Mouse (Mus musculus) urinary bladder, adult 18-20 months (tissue): ENCODE results near the gene Colq.

ENCODE experiments used
- DNase-seq, 2 experiments: peaks; one replicate each; pipeline ENCODE4 v3.0.0; 2022; ENCODE audit warnings: low spot score in 2 of 2, mixed read lengths in 2 of 2

Colq gene

DNA sequence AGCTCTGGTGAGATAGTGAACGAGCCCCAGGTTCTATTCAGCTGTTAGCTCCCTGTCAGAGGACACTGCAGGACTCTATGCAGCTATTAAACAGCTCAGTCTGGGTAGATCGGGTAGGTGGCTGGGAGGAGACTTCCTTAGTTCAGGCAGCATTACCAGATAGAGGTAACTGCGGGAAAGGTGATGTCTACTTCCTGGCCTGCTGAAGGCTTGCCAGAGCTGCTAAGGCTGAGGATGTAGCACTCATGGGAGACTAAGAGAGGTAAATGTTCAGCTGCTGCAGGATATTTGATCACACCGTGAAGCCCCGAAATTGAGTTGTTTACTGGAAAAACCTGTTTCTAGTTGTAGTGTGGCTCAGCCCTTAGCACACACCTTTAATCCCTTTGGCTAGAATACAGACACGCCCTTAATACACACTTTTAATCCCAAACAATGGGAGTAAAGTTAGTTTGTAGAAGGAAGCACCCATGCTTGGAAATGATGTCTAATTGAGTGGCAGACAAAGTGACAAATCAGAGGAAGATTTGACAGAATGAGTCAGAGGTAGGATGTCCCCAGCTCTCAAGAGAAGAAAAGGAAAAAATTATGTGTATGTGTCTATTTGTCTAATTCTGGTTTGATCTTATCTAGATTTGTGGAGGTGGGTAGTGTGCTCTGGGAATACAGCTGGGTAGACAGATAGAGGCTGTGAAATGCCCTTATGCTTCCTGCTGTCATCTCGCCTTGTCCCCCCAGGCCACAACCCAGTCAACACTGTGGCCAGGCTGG, 65.9 kb downstream of the Colq start:
- DNase-seq: no peak

DNA sequence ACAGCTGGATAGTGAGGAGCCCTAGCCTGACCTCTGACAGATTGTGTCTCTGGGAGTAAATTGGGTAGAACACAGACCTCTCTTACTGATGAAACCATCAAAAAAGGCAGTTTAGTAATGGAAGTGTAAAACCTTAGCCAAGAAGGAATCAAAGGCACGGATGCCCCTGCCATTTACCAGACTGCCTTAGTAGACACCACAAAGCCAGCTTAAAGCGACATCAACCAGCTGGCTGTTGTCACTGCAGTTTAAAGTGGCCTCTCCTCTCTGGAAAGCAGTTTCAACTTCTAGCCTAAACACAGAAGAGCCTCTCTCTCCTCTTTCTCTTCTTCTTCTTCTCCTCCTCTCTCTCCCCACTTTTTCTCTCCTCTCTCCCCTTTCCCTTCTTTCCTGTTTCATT, 69.8 kb downstream of the Colq start:
- no peak for DNase-seq

GRCm38 (mm10) chr14:31519165-31519564, 72.0 kb downstream of the Colq start:
- DNase-seq: no peak

- no peak for DNase-seq
Observed at GRCm38 (mm10) chr14:31515895-31516294, 75.2 kb downstream of the Colq start.

DNA sequence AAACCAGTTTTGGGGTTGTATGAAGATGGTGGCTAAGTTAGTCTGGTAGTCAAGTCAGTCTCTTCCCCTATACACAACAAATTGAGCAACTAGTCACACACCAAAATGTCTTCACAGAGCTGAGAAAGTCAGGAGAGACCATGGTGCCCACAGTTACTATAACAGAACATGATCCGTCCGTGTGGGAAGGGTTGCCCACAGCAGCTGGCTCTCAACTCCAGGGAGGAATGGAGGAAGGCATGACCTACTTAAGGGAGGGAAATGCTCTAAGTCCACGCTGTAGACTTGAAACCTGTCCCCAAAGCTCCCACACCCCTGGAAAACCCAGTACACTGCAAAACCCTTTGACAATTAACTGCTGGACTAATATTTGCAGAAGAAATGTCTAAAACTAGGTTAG, 80.8 kb downstream of the Colq start:
- no peak for DNase-seq

GRCm38 (mm10) chr14:31509911-31510310, 81.2 kb downstream of the Colq start:
- no peak for DNase-seq

GRCm38 (mm10) chr14:31506456-31506855, 84.7 kb downstream of the Colq start:
- DNase-seq: no peak

DNA sequence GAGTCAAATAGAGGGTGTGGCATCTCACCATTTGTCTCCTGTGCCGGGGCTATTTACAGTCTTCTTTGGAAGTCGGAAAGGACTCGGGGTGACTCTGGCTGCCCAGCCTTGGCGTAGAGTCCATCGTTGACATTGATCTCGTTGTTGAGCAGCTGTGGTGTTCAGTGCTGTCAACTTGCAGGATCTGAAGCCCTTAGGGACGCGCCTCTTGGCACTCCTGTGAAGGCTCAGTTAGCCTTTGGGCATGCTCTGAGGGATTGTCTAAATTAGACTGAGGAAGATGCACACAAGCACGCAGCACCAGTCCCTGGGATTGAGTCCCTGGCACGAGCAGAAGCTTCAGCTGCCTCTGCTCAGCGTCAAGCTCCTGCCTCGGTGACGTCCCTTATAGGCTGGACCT, 87.7 kb downstream of the Colq start:
- DNase-seq: no peak

GRCm38 (mm10) chr14:31499526-31499925, 91.6 kb downstream of the Colq start:
- no peak for DNase-seq

DNA sequence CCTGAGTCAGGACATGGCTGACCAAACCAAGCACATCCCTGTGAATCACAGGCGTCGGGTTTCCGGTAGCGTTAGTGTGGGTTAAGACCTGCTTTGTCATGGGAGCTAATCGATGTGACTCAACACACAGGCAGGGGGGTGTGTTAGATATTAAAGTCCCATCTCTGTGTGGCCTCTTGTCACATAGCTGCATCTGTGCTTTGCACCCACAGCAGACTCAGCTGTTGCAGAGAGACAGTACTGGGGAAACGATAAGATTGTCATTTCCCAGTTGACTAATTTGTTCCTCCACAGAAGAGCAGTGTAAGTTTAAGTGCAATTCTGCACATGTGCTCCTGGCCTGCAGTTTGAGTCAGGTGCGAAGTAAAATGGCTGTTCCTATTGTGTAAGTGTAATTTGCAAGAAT, 94.9 kb downstream of the Colq start:
- no peak for DNase-seq

GRCm38 (mm10) chr14:31495538-31495937, 95.6 kb downstream of the Colq start:
- DNase-seq: no peak

GRCm38 (mm10) chr14:31494975-31495455, 96.1 kb downstream of the Colq start, which contains the start of gene Mettl6:
Mettl6 (minus strand) TSS chr14:31495040.
- DNase-seq: peak; percentile 82 to 87

- no peak for DNase-seq
Observed at GRCm38 (mm10) chr14:31494349-31494974, 96.7 kb downstream of the Colq start, which contains the start of gene Eaf1. Eaf1 (plus strand) TSS chr14:31494399.

GRCm38 (mm10) chr14:31493901-31494300, 97.2 kb downstream of the Colq start:
- DNase-seq: no peak

DNA sequence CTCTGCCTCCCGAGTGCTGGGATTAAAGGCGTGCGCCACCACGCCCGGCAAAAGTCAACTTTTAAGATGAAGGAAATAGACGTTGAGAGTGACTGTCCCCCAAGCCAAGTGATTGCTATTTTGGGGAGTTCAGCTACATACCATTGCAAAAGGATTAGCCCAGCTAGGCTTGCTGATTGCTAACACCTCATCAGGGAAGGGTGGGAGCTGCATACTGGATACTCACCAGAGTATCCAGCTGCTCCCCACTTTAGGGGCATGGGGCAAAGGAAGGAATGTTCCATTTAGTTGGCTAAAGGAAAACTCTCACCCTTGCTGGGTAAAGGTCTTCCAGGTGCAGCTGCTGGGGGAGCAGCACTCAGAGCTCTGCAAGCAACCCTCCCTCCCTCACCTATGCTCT, 103.1 kb downstream of the Colq start:
- DNase-seq: no peak

- no peak for DNase-seq
Observed at GRCm38 (mm10) chr14:31486465-31486864, 104.7 kb downstream of the Colq start.

DNA sequence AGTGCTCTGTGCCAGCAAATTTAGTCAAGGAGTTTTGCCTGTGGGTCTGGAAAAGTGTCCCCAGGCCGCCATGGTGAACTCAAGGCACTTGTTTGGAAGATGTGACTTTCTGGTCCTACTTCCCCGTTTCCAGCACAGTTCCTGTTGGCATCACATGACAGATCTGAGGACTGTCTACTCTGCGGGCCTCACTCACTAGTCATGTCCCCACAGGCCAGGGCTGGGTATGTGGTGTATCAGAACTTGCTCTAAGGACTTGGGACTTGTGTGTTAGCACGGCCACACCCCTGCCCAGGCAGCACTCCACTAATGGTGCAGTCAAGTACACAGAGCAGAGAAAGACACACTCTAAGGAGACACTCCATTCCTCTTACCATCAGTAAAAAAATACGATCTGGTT, 108.7 kb downstream of the Colq start:
- DNase-seq: no peak

GRCm38 (mm10) chr14:31473297-31473696, 117.8 kb downstream of the Colq start:
- DNase-seq: no peak
